Mouse (Mus musculus): Measurements from ENCODE around the gene Ncam1. TPM values are rescaled to one million over a fixed set of nuclear protein-coding genes. Genes with fewer than 3 reads are reported as not detected.

Ncam1 gene
- polyA plus RNA-seq, 1 experiment = 0.50 TPM

GRCm38 (mm10) chr9:49793987-49794550 is 4.7 kb downstream of the Ncam1 start:
- TF ChIP-seq CTCF (IDR thresholded peaks at IDR 0.05; ENCODE audit: low read depth, low read length) = no peak
- Histone ChIP-seq H3K4me1 (ENCODE audit: control insufficient read depth, insufficient read depth, low read length) (no peaks in the 10 kb centered on the region), H3K4me3 (ENCODE audit: insufficient read depth, low read length) (no peak overlapping the region), H3K27ac (ENCODE audit: insufficient read depth, low read depth, low read length) (no peak overlapping the region)

GRCm38 (mm10) chr9:49793241-49793640 is 5.5 kb downstream of the Ncam1 start:
- H3K4me1 ChIP-seq (ENCODE audit: control insufficient read depth, insufficient read depth, low read length) = no peaks in the 10 kb centered on the region
- H3K4me3 ChIP-seq (ENCODE audit: insufficient read depth, low read length) = no peak overlapping the region
- TF ChIP-seq CTCF (IDR thresholded peaks at IDR 0.05; ENCODE audit: low read depth, low read length) (no peak), POLR2A (IDR thresholded peaks at IDR 0.05; ENCODE audit: borderline replicate concordance, low read depth, low read length) (no peak)
- H3K27ac ChIP-seq (ENCODE audit: insufficient read depth, low read depth, low read length) = no peak overlapping the region

- no peak overlapping the region for H3K27ac ChIP-seq (ENCODE audit: insufficient read depth, low read depth, low read length)
- TF ChIP-seq POLR2A (IDR thresholded peaks at IDR 0.05; ENCODE audit: borderline replicate concordance, low read depth, low read length) (no peak), CTCF (IDR thresholded peaks at IDR 0.05; ENCODE audit: low read depth, low read length) (no peak)
- no peaks in the 10 kb centered on the region for H3K4me1 ChIP-seq (ENCODE audit: control insufficient read depth, insufficient read depth, low read length)
- H3K4me3 ChIP-seq (ENCODE audit: insufficient read depth, low read length) = no peak overlapping the region
These were observed 6.1 kb downstream of the Ncam1 start for GRCm38 (mm10) chr9:49792646-49793045.

GRCm38 (mm10) chr9:49781016-49781772 is 17.5 kb downstream of the Ncam1 start:
- TF ChIP-seq POLR2A (IDR thresholded peaks at IDR 0.05; ENCODE audit: borderline replicate concordance, low read depth, low read length) (no peak), CTCF (IDR thresholded peaks at IDR 0.05; ENCODE audit: low read depth, low read length) (no peak)
- no peak overlapping the region for H3K4me3 ChIP-seq (ENCODE audit: insufficient read depth, low read length)
- no peak overlapping the region for H3K27ac ChIP-seq (ENCODE audit: insufficient read depth, low read depth, low read length)
- no peaks in the 10 kb centered on the region for H3K4me1 ChIP-seq (ENCODE audit: control insufficient read depth, insufficient read depth, low read length)

GRCm38 (mm10) chr9:49777015-49777637 is 21.6 kb downstream of the Ncam1 start:
- no peaks in the 10 kb centered on the region for H3K4me1 ChIP-seq (ENCODE audit: control insufficient read depth, insufficient read depth, low read length)
- TF ChIP-seq CTCF (IDR thresholded peaks at IDR 0.05; ENCODE audit: low read depth, low read length) (no peak), POLR2A (IDR thresholded peaks at IDR 0.05; ENCODE audit: borderline replicate concordance, low read depth, low read length) (no peak)
- H3K4me3 ChIP-seq (ENCODE audit: insufficient read depth, low read length) = no peak overlapping the region
- no peak overlapping the region for H3K27ac ChIP-seq (ENCODE audit: insufficient read depth, low read depth, low read length)

GRCm38 (mm10) chr9:49766634-49767033 is 32.1 kb downstream of the Ncam1 start:
- TF ChIP-seq POLR2A (IDR thresholded peaks at IDR 0.05; ENCODE audit: borderline replicate concordance, low read depth, low read length) = no peak
- TF ChIP-seq CTCF (IDR thresholded peaks at IDR 0.05; ENCODE audit: low read depth, low read length) = no peak
- no peak overlapping the region for H3K4me3 ChIP-seq (ENCODE audit: insufficient read depth, low read length)
- no peak overlapping the region for H3K27ac ChIP-seq (ENCODE audit: insufficient read depth, low read depth, low read length)
- H3K4me1 ChIP-seq (ENCODE audit: control insufficient read depth, insufficient read depth, low read length) = no peaks in the 10 kb centered on the region

- no peak for TF ChIP-seq CTCF (IDR thresholded peaks at IDR 0.05; ENCODE audit: low read depth, low read length)
- no peak for TF ChIP-seq POLR2A (IDR thresholded peaks at IDR 0.05; ENCODE audit: borderline replicate concordance, low read depth, low read length)
- no peak overlapping the region for H3K27ac ChIP-seq (ENCODE audit: insufficient read depth, low read depth, low read length)
- H3K4me3 ChIP-seq (ENCODE audit: insufficient read depth, low read length) = no peak overlapping the region
- no peaks in the 10 kb centered on the region for H3K4me1 ChIP-seq (ENCODE audit: control insufficient read depth, insufficient read depth, low read length)
These were observed 38.2 kb downstream of the Ncam1 start for GRCm38 (mm10) chr9:49760571-49760970.

- TF ChIP-seq CTCF (IDR thresholded peaks at IDR 0.05; ENCODE audit: low read depth, low read length) (no peak), POLR2A (IDR thresholded peaks at IDR 0.05; ENCODE audit: borderline replicate concordance, low read depth, low read length) (no peak)
- no peak overlapping the region for H3K4me3 ChIP-seq (ENCODE audit: insufficient read depth, low read length)
- H3K27ac ChIP-seq (ENCODE audit: insufficient read depth, low read depth, low read length) = no peak overlapping the region
- H3K4me1 ChIP-seq (ENCODE audit: control insufficient read depth, insufficient read depth, low read length) = no peaks in the 10 kb centered on the region
These were observed 40.3 kb downstream of the Ncam1 start for GRCm38 (mm10) chr9:49758436-49758835.

GRCm38 (mm10) chr9:49757986-49758385 is 40.7 kb downstream of the Ncam1 start:
- Histone ChIP-seq H3K4me3 (ENCODE audit: insufficient read depth, low read length) (no peak overlapping the region), H3K27ac (ENCODE audit: insufficient read depth, low read depth, low read length) (no peak overlapping the region), H3K4me1 (ENCODE audit: control insufficient read depth, insufficient read depth, low read length) (no peaks in the 10 kb centered on the region)
- no peak for TF ChIP-seq CTCF (IDR thresholded peaks at IDR 0.05; ENCODE audit: low read depth, low read length)
- TF ChIP-seq POLR2A (IDR thresholded peaks at IDR 0.05; ENCODE audit: borderline replicate concordance, low read depth, low read length) = no peak

- H3K4me1 ChIP-seq (ENCODE audit: control insufficient read depth, insufficient read depth, low read length) = no peaks in the 10 kb centered on the region
- H3K4me3 ChIP-seq (ENCODE audit: insufficient read depth, low read length) = no peak overlapping the region
- no peak for TF ChIP-seq CTCF (IDR thresholded peaks at IDR 0.05; ENCODE audit: low read depth, low read length)
- no peak for TF ChIP-seq POLR2A (IDR thresholded peaks at IDR 0.05; ENCODE audit: borderline replicate concordance, low read depth, low read length)
- no peak overlapping the region for H3K27ac ChIP-seq (ENCODE audit: insufficient read depth, low read depth, low read length)
These were observed 41.1 kb downstream of the Ncam1 start for GRCm38 (mm10) chr9:49757582-49757981.

Measured in bone marrow macrophage, adult 2 months (primary cell).